Mouse (Mus musculus): Measurements from ENCODE around the gene Apbb2.

DNA sequence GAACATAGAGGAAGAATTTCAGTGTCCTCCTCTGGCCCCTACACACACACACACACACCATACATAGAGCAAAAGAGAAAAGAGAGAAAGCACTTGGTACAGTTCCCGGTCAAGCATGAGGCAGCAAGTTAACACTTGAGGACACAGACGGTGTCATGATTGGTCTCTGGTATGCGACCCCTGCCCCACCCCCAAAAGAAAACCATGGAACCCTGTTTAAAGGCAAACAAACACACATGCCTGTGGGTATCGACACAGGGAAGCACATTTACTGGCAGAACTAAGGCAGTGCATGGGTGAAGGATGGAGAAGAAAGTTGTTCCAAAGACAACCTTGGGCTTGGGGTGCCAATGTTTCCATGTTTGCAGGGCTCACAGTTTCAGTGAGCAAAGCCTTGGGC, 123.9 kb downstream of the Apbb2 start:
- no peak for TF ChIP-seq EP300 (IDR thresholded peaks at IDR 0.05)
- TF ChIP-seq CTCF (IDR thresholded peaks at IDR 0.05), result no peak

Data from lung, postnatal 0 days (tissue).